Mouse (Mus musculus) brain, embryonic 14.5 days (tissue): ENCODE results near the gene Msl2.

Source experiments
- CTCF ChIP-seq: fragments of 200-500 bp; IDR thresholded peaks from 2 replicates; pipeline ENCODE4 v1.5.1; 2012; ENCODE audit warnings: inconsistent platforms, mild to moderate bottlenecking, moderate library complexity, borderline replicate concordance; ENCODE audit not compliant: insufficient read depth, insufficient read length; ENCODE audit errors: extremely low read depth
- POLR2A ChIP-seq: fragments of 200-500 bp; IDR thresholded peaks from 2 replicates; pipeline ENCODE4 v1.6.1; 2012; ENCODE audit warnings: mild to moderate bottlenecking, inconsistent platforms, borderline replicate concordance; ENCODE audit not compliant: poor library complexity, insufficient read depth, insufficient read length, severe bottlenecking; ENCODE audit errors: extremely low read depth

DNA sequence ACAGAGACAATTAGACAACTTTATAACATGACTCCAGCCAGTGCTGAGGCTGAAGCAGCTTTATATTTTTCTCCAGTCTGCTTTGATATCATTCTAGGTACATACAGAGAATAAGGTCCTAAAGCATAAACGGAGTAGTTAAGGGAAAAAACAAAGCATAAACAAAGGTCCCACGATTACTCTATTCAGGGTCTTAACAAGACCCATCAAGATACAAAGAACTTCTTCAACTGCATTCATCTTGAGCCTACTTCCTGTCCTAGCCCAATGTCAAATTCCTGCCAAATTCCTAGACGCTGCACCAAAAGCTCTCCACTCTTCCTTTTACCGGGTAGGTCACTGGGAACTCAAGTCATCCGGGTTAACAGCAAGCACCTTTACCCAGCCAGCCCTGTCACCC is 32.4 kb upstream of the Msl2 start:
- TF ChIP-seq POLR2A: no peak
- no peak for TF ChIP-seq CTCF
